Mouse (Mus musculus) liver, adult 2 months (tissue): ENCODE data around the gene Colca2.

Experiments used
- CTCF ChIP-seq: fragments of 200-500 bp; IDR thresholded peaks from 2 replicates; pipeline ENCODE4 v1.5.1; 2011; ENCODE audit warnings: low read depth, low read length, control low read depth
- POLR2A ChIP-seq: fragments of 200-500 bp; IDR thresholded peaks from 2 replicates; pipeline ENCODE4 v1.6.1; 2011; ENCODE audit warnings: low read length, control low read depth; ENCODE audit not compliant: insufficient read depth; ENCODE audit errors: extremely low read depth

DNA sequence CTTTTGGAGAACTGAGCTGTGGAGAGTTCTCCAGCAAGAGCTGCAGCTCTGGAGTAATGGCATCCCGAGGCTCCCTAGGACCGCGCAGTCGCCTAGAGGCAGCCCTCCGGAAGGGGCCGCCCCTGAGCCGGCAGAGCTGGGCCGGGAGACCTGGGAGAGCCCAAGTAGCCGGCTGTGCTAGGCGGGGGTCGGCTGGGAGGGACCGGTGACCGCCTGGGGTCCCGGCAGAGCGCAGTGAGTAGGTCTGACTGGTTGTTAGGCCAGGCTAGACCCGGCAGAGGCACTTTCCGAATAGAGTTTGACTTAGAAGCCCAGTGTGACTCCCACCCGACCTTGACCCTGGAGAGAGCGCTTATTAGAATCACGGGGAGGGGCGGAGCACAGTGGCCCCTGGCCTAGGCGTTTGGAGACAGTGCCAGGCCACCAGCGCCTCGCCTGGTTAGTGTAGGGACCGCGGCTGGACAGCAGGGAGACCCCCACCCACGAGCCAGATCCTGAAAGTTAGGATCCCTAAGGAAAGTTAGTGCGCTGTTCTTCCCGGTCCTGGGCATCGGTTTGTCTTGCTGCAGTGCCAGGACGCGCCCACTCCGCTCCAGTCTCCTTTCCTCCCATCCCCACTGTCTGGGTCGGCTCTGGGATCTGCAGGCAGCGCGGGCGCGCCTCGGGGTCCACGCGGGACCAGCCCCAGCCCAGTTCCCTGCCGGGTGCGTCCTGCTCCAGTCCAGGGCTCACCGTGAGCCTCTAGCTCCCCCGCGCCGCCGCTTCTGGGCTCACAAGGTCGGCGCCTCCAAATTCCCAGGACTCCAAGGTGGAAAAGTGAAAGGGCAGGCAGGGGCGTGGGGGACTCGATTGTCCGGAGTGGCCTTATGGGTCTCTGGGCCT lies at the start of gene Colca2:
- TF ChIP-seq POLR2A: no peak
- peak; percentile 48 for TF ChIP-seq CTCF
